Mouse (Mus musculus) central nervous system, embryonic 11.5 days (tissue): Measurements from ENCODE around the gene Rbp1. TPM values are rescaled to one million over a fixed set of nuclear protein-coding genes. Genes with fewer than 3 reads are reported as not detected.

ENCODE experiments used
- polyA plus RNA-seq: library from polyadenylated mRNA; depleted of rRNA; stranded (reverse); fragments of >200 nt; gene quantifications from 2 replicates; pipeline ENCODE4 v1.2.3, GENCODE M21; 2012; rRNA removed

Gene Rbp1
- 59.7 and 86.4 TPM in 2 replicates for polyA plus RNA-seq

DNA sequence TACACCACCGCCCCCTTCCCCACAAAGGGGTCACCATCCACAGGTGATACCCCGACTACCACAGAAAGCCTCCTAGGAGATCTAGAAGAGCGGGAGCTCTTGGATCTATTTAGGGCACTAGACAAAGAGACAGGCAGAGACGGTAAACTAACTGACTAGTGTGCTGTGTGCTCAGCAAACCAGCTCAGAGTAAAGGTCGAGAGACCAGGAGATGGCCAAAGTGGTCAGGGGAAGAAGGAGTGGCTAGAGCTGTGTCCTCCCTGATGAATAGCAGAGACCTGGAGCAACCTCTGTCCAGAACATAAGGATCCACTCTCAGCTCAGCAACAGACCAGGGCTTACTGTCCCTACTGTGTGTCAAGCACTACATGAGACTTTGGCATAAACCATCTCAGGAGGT is at the start of gene Rbp1:
Gene Rbp1, plus strand, starts transcription at position 306 of the 400 bp plus-strand sequence.

DNA sequence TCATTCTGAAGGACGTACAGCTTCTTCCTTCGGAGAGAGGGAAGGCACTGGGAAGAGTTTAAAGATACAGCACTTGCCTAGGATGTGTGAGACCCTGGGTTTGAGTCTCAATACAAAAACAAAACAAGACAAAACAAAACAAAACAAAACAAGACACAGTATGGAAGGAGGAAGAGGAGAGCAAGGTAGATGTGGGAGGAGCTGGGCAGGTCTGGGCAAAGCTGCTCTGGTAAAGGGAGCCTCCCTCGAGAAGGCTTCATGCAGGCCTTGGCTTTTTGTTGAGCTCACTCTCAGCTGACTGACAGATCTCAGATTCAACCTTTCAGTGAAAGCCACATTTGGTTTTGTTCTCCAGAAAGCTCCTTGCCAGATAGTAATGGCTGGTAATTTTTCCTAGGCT is 63.1 kb downstream of the Rbp1 start, which contains the start of gene Rbp2:
Gene Rbp2, plus strand, starts transcription at position 301 of the 400 bp plus-strand sequence.

Other genes with a start within 250 kb of the Rbp1 start
- 3.0 and 3.2 TPM in 2 replicates for gene Nmnat3, start 135.5 kb upstream of the Rbp1 start, polyA plus RNA-seq
- 0.77 and 0.98 TPM in 2 replicates for gene Rbp2, start 63.2 kb downstream of the Rbp1 start, polyA plus RNA-seq
- gene Copb2, start 140.8 kb downstream of the Rbp1 start, polyA plus RNA-seq = 131 and 152 TPM in 2 replicates
- 46.8 and 58.5 TPM in 2 replicates for gene Mrps22, start 178.7 kb downstream of the Rbp1 start, polyA plus RNA-seq